Mouse (Mus musculus): Measurements from ENCODE around the gene Atoh7. TPM values are rescaled to one million over a fixed set of nuclear protein-coding genes. Genes with fewer than 3 reads are reported as not detected.

Atoh7 gene
- polyA plus RNA-seq, 1 experiment: not detected

- H3K27ac ChIP-seq (ENCODE audit: control insufficient read depth, insufficient read depth, low read depth, low read length, poor library complexity): no peak overlapping the region
- H3K4me1 ChIP-seq (ENCODE audit: control insufficient read depth, insufficient read depth, low read length): no peaks in the 10 kb centered on the region
- WGBS: 31% methylated on average over 11 of the region's 11 CpGs
- TF ChIP-seq CTCF (IDR thresholded peaks at IDR 0.05; ENCODE audit: control insufficient read depth, insufficient read depth, low read length) (no peak), POLR2A (IDR thresholded peaks at IDR 0.05; ENCODE audit: borderline replicate concordance, control insufficient read depth, low read depth, low read length) (no peak)
- H3K4me3 ChIP-seq (replicated peaks; ENCODE audit: control insufficient read depth, low read depth, low read length): no peak overlapping the region
Observed at GRCm38 (mm10) chr10:63060406-63060805, 39.0 kb upstream of the Atoh7 start.

GRCm38 (mm10) chr10:63061266-63061665 lies 38.2 kb upstream of the Atoh7 start:
- 86% methylated on average over 12 of the region's 12 CpGs for WGBS
- Histone ChIP-seq H3K27ac (ENCODE audit: control insufficient read depth, insufficient read depth, low read depth, low read length, poor library complexity) (no peak overlapping the region), H3K4me3 (replicated peaks; ENCODE audit: control insufficient read depth, low read depth, low read length) (no peak overlapping the region), H3K4me1 (ENCODE audit: control insufficient read depth, insufficient read depth, low read length) (no peaks in the 10 kb centered on the region)
- TF ChIP-seq CTCF (IDR thresholded peaks at IDR 0.05; ENCODE audit: control insufficient read depth, insufficient read depth, low read length) (no peak), POLR2A (IDR thresholded peaks at IDR 0.05; ENCODE audit: borderline replicate concordance, control insufficient read depth, low read depth, low read length) (no peak)

- no peak overlapping the region for H3K27ac ChIP-seq (ENCODE audit: control insufficient read depth, insufficient read depth, low read depth, low read length, poor library complexity)
- no peak for TF ChIP-seq POLR2A (IDR thresholded peaks at IDR 0.05; ENCODE audit: borderline replicate concordance, control insufficient read depth, low read depth, low read length)
- TF ChIP-seq CTCF (IDR thresholded peaks at IDR 0.05; ENCODE audit: control insufficient read depth, insufficient read depth, low read length): no peak
- 88% methylated on average over 5 of the region's 5 CpGs for WGBS
- no peaks in the 10 kb centered on the region for H3K4me1 ChIP-seq (ENCODE audit: control insufficient read depth, insufficient read depth, low read length)
- H3K4me3 ChIP-seq (replicated peaks; ENCODE audit: control insufficient read depth, low read depth, low read length): no peak overlapping the region
Observed at GRCm38 (mm10) chr10:63062696-63063095, 36.8 kb upstream of the Atoh7 start.

- no peak overlapping the region for H3K4me3 ChIP-seq (replicated peaks; ENCODE audit: control insufficient read depth, low read depth, low read length)
- 80% methylated on average over 7 of the region's 7 CpGs for WGBS
- H3K4me1 ChIP-seq (ENCODE audit: control insufficient read depth, insufficient read depth, low read length): no peaks in the 10 kb centered on the region
- TF ChIP-seq CTCF (IDR thresholded peaks at IDR 0.05; ENCODE audit: control insufficient read depth, insufficient read depth, low read length) (no peak), POLR2A (IDR thresholded peaks at IDR 0.05; ENCODE audit: borderline replicate concordance, control insufficient read depth, low read depth, low read length) (no peak)
- H3K27ac ChIP-seq (ENCODE audit: control insufficient read depth, insufficient read depth, low read depth, low read length, poor library complexity): no peak overlapping the region
Observed at GRCm38 (mm10) chr10:63063365-63063764, 36.1 kb upstream of the Atoh7 start.

- WGBS: 83% methylated on average over 9 of the region's 9 CpGs
- no peak overlapping the region for H3K4me3 ChIP-seq (replicated peaks; ENCODE audit: control insufficient read depth, low read depth, low read length)
- H3K4me1 ChIP-seq (ENCODE audit: control insufficient read depth, insufficient read depth, low read length): no peaks in the 10 kb centered on the region
- no peak for TF ChIP-seq CTCF (IDR thresholded peaks at IDR 0.05; ENCODE audit: control insufficient read depth, insufficient read depth, low read length)
- no peak for TF ChIP-seq POLR2A (IDR thresholded peaks at IDR 0.05; ENCODE audit: borderline replicate concordance, control insufficient read depth, low read depth, low read length)
- no peak overlapping the region for H3K27ac ChIP-seq (ENCODE audit: control insufficient read depth, insufficient read depth, low read depth, low read length, poor library complexity)
Observed at GRCm38 (mm10) chr10:63064516-63064915, 34.9 kb upstream of the Atoh7 start.

- Histone ChIP-seq H3K4me3 (replicated peaks; ENCODE audit: control insufficient read depth, low read depth, low read length) (no peak overlapping the region), H3K4me1 (ENCODE audit: control insufficient read depth, insufficient read depth, low read length) (no peaks in the 10 kb centered on the region), H3K27ac (ENCODE audit: control insufficient read depth, insufficient read depth, low read depth, low read length, poor library complexity) (no peak overlapping the region)
- WGBS: 72% methylated on average over 8 of the region's 8 CpGs
- TF ChIP-seq POLR2A (IDR thresholded peaks at IDR 0.05; ENCODE audit: borderline replicate concordance, control insufficient read depth, low read depth, low read length) (no peak), CTCF (IDR thresholded peaks at IDR 0.05; ENCODE audit: control insufficient read depth, insufficient read depth, low read length) (no peak)
Observed at GRCm38 (mm10) chr10:63065561-63065960, 33.9 kb upstream of the Atoh7 start.

- TF ChIP-seq POLR2A (IDR thresholded peaks at IDR 0.05; ENCODE audit: borderline replicate concordance, control insufficient read depth, low read depth, low read length) (no peak), CTCF (IDR thresholded peaks at IDR 0.05; ENCODE audit: control insufficient read depth, insufficient read depth, low read length) (peak; percentile 75)
- 12% methylated on average over 5 of the region's 5 CpGs for WGBS
- Histone ChIP-seq H3K4me1 (ENCODE audit: control insufficient read depth, insufficient read depth, low read length) (no peaks in the 10 kb centered on the region), H3K27ac (ENCODE audit: control insufficient read depth, insufficient read depth, low read depth, low read length, poor library complexity) (no peak overlapping the region), H3K4me3 (replicated peaks; ENCODE audit: control insufficient read depth, low read depth, low read length) (no peak overlapping the region)
Observed at GRCm38 (mm10) chr10:63065988-63066387, 33.5 kb upstream of the Atoh7 start.

GRCm38 (mm10) chr10:63086304-63086703 lies 13.1 kb upstream of the Atoh7 start:
- 46% methylated on average over 10 of the region's 10 CpGs for WGBS
- no peak overlapping the region for H3K27ac ChIP-seq (ENCODE audit: control insufficient read depth, insufficient read depth, low read depth, low read length, poor library complexity)

More at GRCm38 (mm10) chr10:63086304-63086703, 13.1 kb upstream of the Atoh7 start:
- Histone ChIP-seq H3K4me3 (replicated peaks; ENCODE audit: control insufficient read depth, low read depth, low read length) (no peak overlapping the region), H3K4me1 (ENCODE audit: control insufficient read depth, insufficient read depth, low read length) (no peaks in the 10 kb centered on the region; the same call in 1 of the 2 replicates)
- TF ChIP-seq CTCF (IDR thresholded peaks at IDR 0.05; ENCODE audit: control insufficient read depth, insufficient read depth, low read length): no peak
- TF ChIP-seq POLR2A (IDR thresholded peaks at IDR 0.05; ENCODE audit: borderline replicate concordance, control insufficient read depth, low read depth, low read length): no peak
